In genomic region chr4:155944271-155944670, GRCm38 (mm10) we compare ENCODE assay signal across 8 mouse cellular contexts. TPM values are rescaled to one million over a fixed set of nuclear protein-coding genes. Genes with fewer than 3 reads are reported as not detected.
DNase-seq lines count a peak whose midpoint lies in the region; ATAC-seq and TF ChIP-seq lines count a peak whose summit lies in the region.

No protein-coding gene starts in this region.

- peak overlapping the region; percentile 78 for H3K27ac ChIP-seq in testis, adult 2 months (ENCODE audit: control insufficient read depth, insufficient read depth, low read depth, low read length)
- H3K27ac ChIP-seq in kidney, embryonic 15.5 days: peak overlapping the region; percentile 88
- peak overlapping the region; percentile 80 for H3K27ac ChIP-seq in midbrain, embryonic 12.5 days (replicated peaks)

- TF ChIP-seq POLR2A in testis, adult 2 months (IDR thresholded peaks at IDR 0.05; ENCODE audit: control insufficient read depth, low read depth, low read length): no peak

- intact Hi-C loops in left cerebral cortex, postnatal 10 days (cut with DNase I): no loop called here

- no peaks in the 10 kb centered on the region for H3K9me3 ChIP-seq in erythroblast, embryonic 14.5 days (ENCODE audit: control insufficient read depth, low read length)
- no peaks in the 10 kb centered on the region for H3K9me3 ChIP-seq in kidney, embryonic 15.5 days (replicated peaks)
- H3K9me3 ChIP-seq in midbrain, embryonic 12.5 days: no peaks in the 10 kb centered on the region

- no peaks in the 10 kb centered on the region; the same call in 1 of the 2 replicates for H3K36me3 ChIP-seq in testis, adult 2 months (ENCODE audit: control insufficient read depth, insufficient read depth, low read length)
- H3K36me3 ChIP-seq in erythroblast, embryonic 14.5 days (ENCODE audit: control insufficient read depth): peaks cover 38% of the 10 kb centered on the region
- H3K36me3 ChIP-seq in kidney, embryonic 15.5 days: peaks cover 28% of the 10 kb centered on the region
- peaks cover 29% of the 10 kb centered on the region for H3K36me3 ChIP-seq in midbrain, embryonic 12.5 days

- DNase-seq in testis, postnatal 14 days (ENCODE audit: low spot score): no peak
- DNase-seq in urinary bladder, adult 2 months (ENCODE audit: low spot score): no peak
- DNase-seq in layer of hippocampus, postnatal 14 days (ENCODE audit: low spot score in 2 of 2): no peak
- no peak for DNase-seq in left cerebral cortex, postnatal 10 days (ENCODE audit: extremely low spot score in 1 of 2, low spot score in 2 of 2)

- 0 out of 2 replicates have a peak, but pooled peaks have one; percentile 3 for ATAC-seq in kidney, embryonic 15.5 days (replicated peaks; ENCODE audit: low FRiP score)
- ATAC-seq in midbrain, embryonic 12.5 days (ENCODE audit: low FRiP score, low read depth): no peak

- H3K9ac ChIP-seq in kidney, embryonic 15.5 days: peak overlapping the region; percentile 95
- H3K9ac ChIP-seq in midbrain, embryonic 12.5 days (replicated peaks): peak overlapping the region; percentile 90

- peaks cover 10% of the 10 kb centered on the region for H3K4me1 ChIP-seq in testis, adult 2 months (ENCODE audit: control insufficient read depth, insufficient read depth, low read length)
- peaks cover 43% of the 10 kb centered on the region for H3K4me1 ChIP-seq in erythroblast, embryonic 14.5 days (ENCODE audit: control insufficient read depth)
- H3K4me1 ChIP-seq in kidney, embryonic 15.5 days: peaks cover 23% of the 10 kb centered on the region
- peaks cover 21% of the 10 kb centered on the region for H3K4me1 ChIP-seq in midbrain, embryonic 12.5 days

- peak overlapping the region; percentile 92 for H3K4me3 ChIP-seq in testis, adult 2 months (ENCODE audit: control insufficient read depth, low read depth, low read length)
- peak overlapping the region; percentile 100 for H3K4me3 ChIP-seq in erythroblast, embryonic 14.5 days (replicated peaks)
- H3K4me3 ChIP-seq in kidney, embryonic 15.5 days (replicated peaks): peak overlapping the region; percentile 99
- peak overlapping the region; percentile 99 for H3K4me3 ChIP-seq in midbrain, embryonic 12.5 days

- WGBS in kidney, embryonic 15.5 days: under 1% methylated on average over 17 of the region's 17 CpGs
- WGBS in midbrain, embryonic 12.5 days: under 1% methylated on average over 17 of the region's 17 CpGs

- peak overlapping the region; percentile 78 for H3K4me2 ChIP-seq in kidney, embryonic 15.5 days
- H3K4me2 ChIP-seq in midbrain, embryonic 12.5 days (replicated peaks): peak overlapping the region; percentile 90

- TF ChIP-seq CTCF in testis, adult 2 months (IDR thresholded peaks at IDR 0.05; ENCODE audit: control insufficient read depth, insufficient read depth, insufficient replicate concordance, low read depth, low read length): no peak

- H3K27me3 ChIP-seq in testis, adult 2 months (ENCODE audit: control insufficient read depth, insufficient read depth, low read length): no peaks in the 10 kb centered on the region
- H3K27me3 ChIP-seq in erythroblast, embryonic 14.5 days (ENCODE audit: control insufficient read depth): peaks cover 34% of the 10 kb centered on the region
- no peaks in the 10 kb centered on the region for H3K27me3 ChIP-seq in kidney, embryonic 15.5 days
- H3K27me3 ChIP-seq in midbrain, embryonic 12.5 days: 0 out of 2 replicates have a peak, but pooled peaks cover 6% of the 10 kb centered on the region

RNA-seq across cellular contexts. Expression of gene Ube2j2, which starts 0.6 kb away (rescaled TPM):
- 80.7 and 95.4 TPM in 2 replicates for polyA plus RNA-seq in testis, adult 2 months (2012; rRNA removed)
- 12.5 and 13.5 TPM in 2 replicates for polyA plus RNA-seq in erythroblast, embryonic 14.5 days (2012)
- 110 and 113 TPM in 2 replicates for polyA plus RNA-seq in kidney, embryonic 15.5 days (2015; fragmentation: Nextera tagmentation; extraction: Ambion mirVana)
- polyA plus RNA-seq in midbrain, embryonic 12.5 days (2016; fragmentation: Nextera tagmentation; extraction: Ambion mirVana): 159 and 161 TPM in 2 replicates
- 55.1 and 63.4 TPM in 2 replicates for polyA plus RNA-seq in urinary bladder, adult 2 months (2012; rRNA removed)
- 10 to 100 TPM; 75.2 to 78.9 TPM for total RNA-seq in layer of hippocampus, postnatal 14 days (2021)
- total RNA-seq in left cerebral cortex, postnatal 10 days (2021): 10 to 100 TPM; 84.9 to 93.8 TPM

RNA-seq across cellular contexts. Expression of gene C1qtnf12, which starts 17.8 kb away (rescaled TPM):
- polyA plus RNA-seq in testis, adult 2 months (2012; rRNA removed): 30.7 and 31.6 TPM in 2 replicates
- polyA plus RNA-seq in erythroblast, embryonic 14.5 days (2012): 7.7 and 11.5 TPM in 2 replicates
- polyA plus RNA-seq in kidney, embryonic 15.5 days (2015; fragmentation: Nextera tagmentation; extraction: Ambion mirVana): 118 and 121 TPM in 2 replicates
- 16.0 and 18.1 TPM in 2 replicates for polyA plus RNA-seq in midbrain, embryonic 12.5 days (2016; fragmentation: Nextera tagmentation; extraction: Ambion mirVana)
- polyA plus RNA-seq in urinary bladder, adult 2 months (2012; rRNA removed): 27.5 and 29.9 TPM in 2 replicates
- total RNA-seq in layer of hippocampus, postnatal 14 days (2021): 10 to 100 TPM; 15.9 to 21.1 TPM
- total RNA-seq in left cerebral cortex, postnatal 10 days (2021): 10 to 100 TPM; 19.2 to 20.9 TPM

RNA-seq across cellular contexts. Expression of gene B3galt6, which starts 48.2 kb away (rescaled TPM):
- polyA plus RNA-seq in testis, adult 2 months (2012; rRNA removed): 2.4 and 2.5 TPM in 2 replicates
- 0.11 and 0.22 TPM in 2 replicates for polyA plus RNA-seq in erythroblast, embryonic 14.5 days (2012)
- 17.5 and 18.1 TPM in 2 replicates for polyA plus RNA-seq in kidney, embryonic 15.5 days (2015; fragmentation: Nextera tagmentation; extraction: Ambion mirVana)
- polyA plus RNA-seq in midbrain, embryonic 12.5 days (2016; fragmentation: Nextera tagmentation; extraction: Ambion mirVana): 19.1 and 23.0 TPM in 2 replicates
- 5.3 and 6.1 TPM in 2 replicates for polyA plus RNA-seq in urinary bladder, adult 2 months (2012; rRNA removed)
- total RNA-seq in layer of hippocampus, postnatal 14 days (2021): 1 to 10 TPM; 9.0 to 9.7 TPM
- total RNA-seq in left cerebral cortex, postnatal 10 days (2021): 10 to 100 TPM; 11.4 to 11.8 TPM

RNA-seq across cellular contexts. Expression of gene Sdf4, which starts 48.4 kb away (rescaled TPM):
- polyA plus RNA-seq in testis, adult 2 months (2012; rRNA removed): 47.6 and 50.5 TPM in 2 replicates
- 3.2 and 4.3 TPM in 2 replicates for polyA plus RNA-seq in erythroblast, embryonic 14.5 days (2012)
- polyA plus RNA-seq in kidney, embryonic 15.5 days (2015; fragmentation: Nextera tagmentation; extraction: Ambion mirVana): 158 and 161 TPM in 2 replicates
- polyA plus RNA-seq in midbrain, embryonic 12.5 days (2016; fragmentation: Nextera tagmentation; extraction: Ambion mirVana): 120 and 130 TPM in 2 replicates
- polyA plus RNA-seq in urinary bladder, adult 2 months (2012; rRNA removed): 75.8 and 106 TPM in 2 replicates
- 100 to 1,000 TPM; 154 to 157 TPM for total RNA-seq in layer of hippocampus, postnatal 14 days (2021)
- total RNA-seq in left cerebral cortex, postnatal 10 days (2021): 100 to 1,000 TPM; 136 to 139 TPM

RNA-seq across cellular contexts. Expression of gene Acap3, which starts 52.6 kb away (rescaled TPM):
- 9.0 and 11.3 TPM in 2 replicates for polyA plus RNA-seq in testis, adult 2 months (2012; rRNA removed)
- 3.8 and 4.1 TPM in 2 replicates for polyA plus RNA-seq in erythroblast, embryonic 14.5 days (2012)
- polyA plus RNA-seq in kidney, embryonic 15.5 days (2015; fragmentation: Nextera tagmentation; extraction: Ambion mirVana): 17.3 and 18.7 TPM in 2 replicates
- polyA plus RNA-seq in midbrain, embryonic 12.5 days (2016; fragmentation: Nextera tagmentation; extraction: Ambion mirVana): 54.6 and 61.2 TPM in 2 replicates
- polyA plus RNA-seq in urinary bladder, adult 2 months (2012; rRNA removed): 23.7 and 29.2 TPM in 2 replicates
- 100 to 1,000 TPM; 143 to 160 TPM for total RNA-seq in layer of hippocampus, postnatal 14 days (2021)
- 100 to 1,000 TPM; 144 to 146 TPM for total RNA-seq in left cerebral cortex, postnatal 10 days (2021)
